Mouse (Mus musculus): ENCODE data around the gene Rinl. TPM values are rescaled to one million over a fixed set of nuclear protein-coding genes. Genes with fewer than 3 reads are reported as not detected.

Gene Rinl
- polyA plus RNA-seq, 1 experiment from 2014 or later = 12.0 TPM

DNA sequence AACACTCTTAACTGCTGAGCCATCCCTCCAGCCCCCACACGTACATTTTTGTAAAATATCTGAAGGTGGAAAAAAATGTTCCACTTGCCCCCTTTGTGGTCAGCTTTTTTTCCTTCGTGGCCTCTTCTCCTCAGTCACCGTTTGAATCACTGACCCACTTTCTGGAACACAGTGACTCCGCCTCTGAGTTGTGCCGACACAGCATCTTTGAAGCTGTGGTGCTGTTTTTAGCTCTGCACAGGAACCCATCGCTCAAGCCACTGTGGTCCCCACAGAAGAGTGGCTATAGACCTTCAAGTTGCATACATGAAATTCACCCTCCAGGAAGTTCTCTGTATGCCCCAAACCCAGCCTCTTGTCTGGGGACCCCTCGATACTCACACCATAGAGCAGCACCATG, 7.9 kb upstream of the Rinl start:
- no peak overlapping the region for H3K9ac ChIP-seq
- H3K4me1 ChIP-seq (replicated peaks) = peaks cover 16% of the 10 kb centered on the region
- no peaks in the 10 kb centered on the region for H3K27me3 ChIP-seq
- H3K4me3 ChIP-seq (replicated peaks) = no peak overlapping the region
- H3K4me2 ChIP-seq = no peak overlapping the region
- 62% methylated on average over 7 of the region's 7 CpGs for WGBS (ENCODE audit: insufficient replicate concordance)
- peaks cover 13% of the 10 kb centered on the region for H3K36me3 ChIP-seq
- ATAC-seq (ENCODE audit: low read depth) (no peak), DNase-seq (no peak)
- no peak overlapping the region; the same call in 1 of the 2 replicates for H3K27ac ChIP-seq
- H3K9me3 ChIP-seq (replicated peaks) = no peaks in the 10 kb centered on the region

DNA sequence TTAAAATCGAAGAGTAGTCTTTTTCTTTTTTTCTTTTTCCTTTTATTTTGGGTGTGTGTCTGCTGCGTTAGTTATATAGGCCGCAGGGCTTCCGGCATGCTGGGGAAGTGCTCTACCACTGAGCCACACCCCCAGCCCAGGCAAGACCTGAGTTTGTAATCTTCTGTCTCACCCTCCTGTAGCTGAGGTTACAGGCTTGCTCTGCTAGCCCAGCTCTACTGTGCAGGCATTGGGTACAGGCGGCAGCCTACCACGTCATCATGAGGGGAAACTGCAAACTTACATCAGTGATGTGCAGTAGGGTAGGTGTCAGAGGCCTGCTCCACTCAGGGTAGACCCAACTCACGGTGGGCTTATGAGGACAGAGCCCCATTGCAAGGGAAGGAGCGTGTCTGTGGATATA, 7.5 kb upstream of the Rinl start:
- H3K36me3 ChIP-seq = peaks cover 13% of the 10 kb centered on the region
- DNase-seq (no peak), ATAC-seq (ENCODE audit: low read depth) (no peak)
- no peak overlapping the region for H3K4me2 ChIP-seq
- H3K9ac ChIP-seq = no peak overlapping the region
- H3K27me3 ChIP-seq = no peaks in the 10 kb centered on the region
- 66% methylated on average over 8 of the region's 8 CpGs for WGBS (ENCODE audit: insufficient replicate concordance)
- H3K4me1 ChIP-seq (replicated peaks) = peaks cover 16% of the 10 kb centered on the region
- H3K4me3 ChIP-seq (replicated peaks) = no peak overlapping the region
- no peak overlapping the region for H3K27ac ChIP-seq
- H3K9me3 ChIP-seq (replicated peaks) = no peaks in the 10 kb centered on the region

DNA sequence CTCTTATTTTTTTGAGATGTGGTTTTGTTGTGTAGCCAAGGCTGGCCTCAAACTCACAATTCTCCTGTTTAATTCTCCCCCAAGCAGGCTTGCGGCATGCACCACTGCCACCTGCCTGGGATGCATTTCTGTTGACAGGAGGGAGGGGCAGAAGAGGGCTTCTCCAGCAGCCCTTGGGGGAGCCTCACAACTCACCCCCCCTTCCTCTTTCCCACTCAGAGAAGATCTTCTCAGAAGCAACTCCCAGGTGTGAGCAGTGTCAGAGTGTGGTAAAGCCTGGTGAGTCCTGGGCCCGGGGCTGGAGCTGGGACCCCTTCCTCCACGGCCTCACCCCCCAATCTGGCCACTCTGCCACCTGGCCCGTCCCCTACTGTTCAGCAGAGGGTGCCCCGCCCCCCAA, 3.6 kb upstream of the Rinl start:
- no peak overlapping the region for H3K4me2 ChIP-seq
- no peak overlapping the region for H3K4me3 ChIP-seq (replicated peaks)
- no peaks in the 10 kb centered on the region for H3K9me3 ChIP-seq (replicated peaks)
- 70% methylated on average over 5 of the region's 5 CpGs for WGBS (ENCODE audit: insufficient replicate concordance)
- no peak for DNase-seq
- no peaks in the 10 kb centered on the region for H3K27me3 ChIP-seq
- H3K4me1 ChIP-seq (replicated peaks) = peaks cover 26% of the 10 kb centered on the region
- no peak overlapping the region for H3K27ac ChIP-seq
- H3K9ac ChIP-seq = no peak overlapping the region
- H3K36me3 ChIP-seq = peaks cover 5% of the 10 kb centered on the region; the same call in 1 of the 2 replicates
- ATAC-seq (ENCODE audit: low read depth) = no peak

DNA sequence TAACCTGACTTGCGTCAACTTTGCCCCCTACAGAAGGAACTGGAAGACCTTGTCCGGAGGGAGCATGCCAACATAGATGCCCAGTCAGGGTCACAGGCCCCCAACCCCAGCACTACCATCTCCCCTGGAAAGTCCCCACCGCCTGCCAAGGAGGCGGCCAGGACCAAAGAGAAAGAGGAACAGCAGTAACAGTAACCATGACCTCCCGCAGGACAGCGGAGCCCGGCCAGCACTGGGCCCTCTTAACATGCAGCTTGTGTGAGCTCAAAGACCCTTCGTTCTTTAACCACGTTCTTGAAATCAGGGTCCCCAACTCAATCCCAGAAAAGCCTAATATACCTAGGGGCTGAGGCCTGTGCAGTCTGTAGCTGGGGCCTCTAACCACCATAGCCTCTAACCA, 885 bp upstream of the Rinl start:
- Histone ChIP-seq H3K27ac (no peak overlapping the region), H3K27me3 (no peaks in the 10 kb centered on the region), H3K4me2 (no peak overlapping the region), H3K36me3 (peaks cover 4% of the 10 kb centered on the region; the same call in 1 of the 2 replicates), H3K4me3 (replicated peaks) (no peak overlapping the region), H3K9me3 (replicated peaks) (no peaks in the 10 kb centered on the region), H3K4me1 (replicated peaks) (peaks cover 18% of the 10 kb centered on the region), H3K9ac (no peak overlapping the region)
- no peak for ATAC-seq (ENCODE audit: low read depth)
- DNase-seq = no peak
- WGBS (ENCODE audit: insufficient replicate concordance) = 83% methylated on average over 9 of the region's 9 CpGs

DNA sequence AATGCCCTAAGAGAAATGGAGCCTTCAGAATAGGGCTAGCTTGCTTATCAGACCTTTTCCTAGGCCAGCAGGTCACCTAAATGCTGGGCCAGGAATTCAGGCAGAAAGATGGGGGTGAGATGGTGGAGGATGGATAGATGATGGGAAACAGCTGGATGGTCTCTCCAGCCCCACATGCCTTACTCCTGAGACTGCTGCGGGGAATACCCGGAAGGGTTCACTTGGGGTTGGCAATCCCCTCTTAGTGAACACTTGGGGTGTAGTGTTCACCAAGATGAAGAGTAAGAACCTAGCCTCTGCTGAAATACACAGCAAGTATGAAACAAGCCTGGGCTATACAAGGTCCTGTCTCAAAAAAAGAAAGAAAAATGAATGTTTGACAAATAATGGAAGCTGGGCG, 466 bp downstream of the Rinl start:
- ATAC-seq (ENCODE audit: low read depth) = no peak
- WGBS (ENCODE audit: insufficient replicate concordance) = 86% methylated on average over 3 of the region's 3 CpGs
- no peak overlapping the region for H3K4me2 ChIP-seq
- H3K4me1 ChIP-seq (replicated peaks) = peaks cover 18% of the 10 kb centered on the region
- no peaks in the 10 kb centered on the region for H3K36me3 ChIP-seq
- H3K27me3 ChIP-seq = no peaks in the 10 kb centered on the region
- H3K9ac ChIP-seq = no peak overlapping the region
- no peak overlapping the region for H3K4me3 ChIP-seq (replicated peaks)
- no peak for DNase-seq
- H3K9me3 ChIP-seq (replicated peaks) = no peaks in the 10 kb centered on the region
- no peak overlapping the region for H3K27ac ChIP-seq

DNA sequence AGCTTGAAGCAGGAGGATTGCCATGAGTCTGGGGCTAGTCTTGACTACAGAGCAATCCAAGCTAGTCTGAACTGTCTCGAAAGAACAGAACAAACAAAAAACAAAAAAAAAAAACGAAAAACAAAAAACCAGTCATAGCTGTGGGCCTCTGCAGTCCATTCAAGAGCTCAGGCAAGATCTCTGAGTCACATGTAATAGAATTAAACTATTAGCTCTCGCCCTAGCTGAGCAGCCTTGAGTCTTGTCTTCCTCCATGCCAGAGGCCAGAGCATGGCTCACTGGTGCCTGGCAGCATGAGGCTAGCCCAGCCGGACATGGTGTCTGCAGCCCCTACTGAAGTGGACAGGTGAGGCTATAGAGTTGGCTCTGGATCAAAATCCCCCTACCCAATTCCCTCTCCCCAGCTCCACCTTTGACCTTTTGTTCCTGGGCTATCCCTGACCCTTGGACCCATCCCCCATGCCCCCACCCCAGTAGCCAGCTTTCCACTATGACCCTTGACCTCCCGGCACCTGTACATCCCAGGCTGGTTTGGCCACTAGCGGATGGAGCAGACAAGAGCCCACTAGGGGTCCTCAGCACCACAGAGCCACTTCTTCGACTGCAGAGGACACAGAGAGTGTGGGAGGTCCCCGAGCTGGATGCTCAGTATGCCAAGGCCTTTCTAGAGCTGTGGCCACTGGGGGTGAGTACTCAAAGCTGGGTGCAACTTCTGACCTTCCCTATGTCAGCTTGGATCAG, 1.5 kb downstream of the Rinl start:
- no peak for DNase-seq

DNA sequence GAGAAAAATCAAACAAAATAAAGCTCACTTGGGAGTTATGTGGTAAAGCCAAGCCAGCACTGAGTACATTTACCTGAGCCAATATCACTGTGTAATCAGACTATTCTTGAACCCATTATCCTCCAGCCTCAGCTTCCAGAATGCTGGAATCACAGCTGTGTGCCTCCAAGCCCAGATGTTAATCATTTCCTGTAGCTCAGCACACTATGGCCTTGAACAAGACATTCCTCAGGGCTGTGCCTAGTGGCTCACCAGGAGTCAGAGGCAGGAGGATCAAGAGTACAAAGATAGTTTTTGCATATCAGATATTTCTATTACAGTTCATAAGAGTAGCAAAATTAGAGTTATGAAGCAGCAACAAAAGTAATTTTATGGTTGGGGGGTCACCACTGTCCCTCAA, 2.9 kb downstream of the Rinl start:
- Histone ChIP-seq H3K27ac (no peak overlapping the region), H3K36me3 (no peaks in the 10 kb centered on the region), H3K9me3 (replicated peaks) (no peaks in the 10 kb centered on the region), H3K4me1 (replicated peaks) (peaks cover 32% of the 10 kb centered on the region), H3K9ac (no peak overlapping the region), H3K27me3 (no peaks in the 10 kb centered on the region), H3K4me2 (no peak overlapping the region), H3K4me3 (replicated peaks) (no peak overlapping the region)
- no peak for DNase-seq
- no peak for ATAC-seq (ENCODE audit: low read depth)

More for the DNA sequence above, 1.5 kb downstream of the Rinl start:
- Histone ChIP-seq H3K4me2 (no peak overlapping the region), H3K9me3 (replicated peaks) (no peaks in the 10 kb centered on the region), H3K9ac (no peak overlapping the region), H3K27ac (no peak overlapping the region), H3K4me3 (replicated peaks) (no peak overlapping the region), H3K4me1 (replicated peaks) (peaks cover 18% of the 10 kb centered on the region), H3K36me3 (no peaks in the 10 kb centered on the region), H3K27me3 (no peaks in the 10 kb centered on the region)
- WGBS (ENCODE audit: insufficient replicate concordance) = 52% methylated on average over 8 of the region's 8 CpGs
- 0 out of 2 replicates have a peak, but pooled peaks have one; percentile 16 for ATAC-seq (ENCODE audit: low read depth)

DNA sequence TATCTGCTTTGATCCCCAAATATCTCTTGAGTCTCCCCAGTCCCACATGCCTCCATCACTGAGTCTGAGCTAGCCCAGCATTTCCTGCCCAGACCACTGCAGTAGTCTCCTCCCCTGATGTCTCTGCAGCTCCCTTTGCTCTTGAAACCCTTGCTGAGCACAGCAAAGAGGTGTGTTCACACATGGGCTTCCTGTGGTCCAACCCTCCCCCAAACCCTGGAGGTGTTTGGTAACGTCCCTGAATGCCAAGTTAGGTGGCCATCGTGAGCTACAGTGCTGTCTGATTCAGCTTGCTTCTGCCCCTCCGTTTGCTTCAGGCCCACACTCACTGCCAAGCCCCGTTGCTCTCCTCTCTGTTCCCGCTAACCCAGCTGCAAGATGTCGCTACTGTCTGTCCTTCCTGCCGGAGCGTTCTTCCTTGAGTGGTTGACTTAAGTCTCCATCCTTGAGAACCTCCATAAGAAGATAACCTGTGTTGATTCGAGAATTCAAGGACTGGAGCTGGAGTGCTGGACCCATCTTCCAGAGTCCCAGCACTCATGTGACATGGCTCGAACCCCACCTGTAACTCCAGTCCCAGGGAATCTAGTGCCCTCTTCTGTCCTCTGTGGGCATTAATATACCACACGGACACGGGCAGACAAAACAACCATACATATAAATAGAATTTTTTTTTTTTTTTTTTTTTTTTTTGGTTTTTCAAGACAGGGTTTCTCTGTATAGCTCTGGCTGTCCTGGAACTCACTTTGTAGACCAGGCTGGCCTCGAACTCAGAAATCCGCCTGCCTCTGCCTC, 3.8 kb downstream of the Rinl start:
- H3K27me3 ChIP-seq = no peaks in the 10 kb centered on the region
- no peak overlapping the region for H3K4me2 ChIP-seq
- DNase-seq (no peak), ATAC-seq (ENCODE audit: low read depth) (no peak)
- H3K9me3 ChIP-seq (replicated peaks) = no peaks in the 10 kb centered on the region
- peaks cover 40% of the 10 kb centered on the region for H3K4me1 ChIP-seq (replicated peaks)
- no peak overlapping the region for H3K27ac ChIP-seq
- no peak overlapping the region for H3K4me3 ChIP-seq (replicated peaks)
- H3K9ac ChIP-seq = no peak overlapping the region
- H3K36me3 ChIP-seq = no peaks in the 10 kb centered on the region
- WGBS (ENCODE audit: insufficient replicate concordance) = 66% methylated on average over 14 of the region's 14 CpGs

DNA sequence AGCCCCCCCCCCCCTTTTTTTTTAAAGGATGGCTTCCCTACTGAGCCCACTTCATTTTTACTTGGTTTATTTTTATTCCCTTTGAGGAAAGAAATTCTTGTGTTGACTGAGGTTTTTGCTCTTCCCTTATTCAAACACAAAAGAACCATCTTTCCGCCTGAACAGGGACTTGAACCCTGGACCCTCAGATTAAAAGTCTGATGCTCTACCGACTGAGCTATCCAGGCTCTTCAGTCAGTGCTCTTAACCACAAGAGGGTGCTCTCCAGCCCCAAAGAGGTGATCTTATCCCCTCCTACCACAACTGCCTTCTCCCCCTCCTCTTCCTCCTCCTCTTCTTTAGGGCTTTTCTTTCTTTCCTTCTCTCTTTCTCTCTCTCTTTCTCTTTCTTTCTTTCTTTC, 5.1 kb downstream of the Rinl start:
- ATAC-seq (ENCODE audit: low read depth) (no peak), DNase-seq (peak; percentile 32)
- 15% methylated on average over 2 of the region's 2 CpGs for WGBS (ENCODE audit: insufficient replicate concordance)

DNA sequence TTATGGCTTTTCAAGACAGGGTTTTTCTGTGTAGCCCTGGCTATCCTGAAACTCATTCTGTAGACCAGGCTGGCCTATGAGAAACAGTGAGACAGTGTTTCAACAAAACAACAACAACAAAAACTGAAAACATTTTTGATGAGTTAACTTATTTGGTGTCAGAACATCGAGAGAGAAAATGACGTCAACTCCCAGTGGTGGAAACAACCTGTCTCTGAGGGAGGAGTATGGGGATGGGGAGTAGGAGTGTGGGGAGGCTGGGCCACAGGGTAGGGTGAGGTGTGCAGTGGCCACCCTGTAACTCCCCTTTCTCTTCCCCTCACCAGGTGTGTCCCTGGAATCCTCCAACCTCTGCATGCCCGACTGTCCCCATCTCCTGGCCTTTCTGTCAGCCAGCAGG, 5.7 kb downstream of the Rinl start:
- H3K9ac ChIP-seq = no peak overlapping the region
- H3K9me3 ChIP-seq (replicated peaks) = no peaks in the 10 kb centered on the region
- no peak for DNase-seq
- H3K27me3 ChIP-seq = no peaks in the 10 kb centered on the region
- H3K27ac ChIP-seq = no peak overlapping the region
- H3K36me3 ChIP-seq = 0 out of 2 replicates have a peak, but pooled peaks cover 5% of the 10 kb centered on the region
- peaks cover 32% of the 10 kb centered on the region for H3K4me1 ChIP-seq (replicated peaks)
- WGBS (ENCODE audit: insufficient replicate concordance) = 68% methylated on average over 3 of the region's 3 CpGs
- H3K4me3 ChIP-seq (replicated peaks) = no peak overlapping the region
- H3K4me2 ChIP-seq = no peak overlapping the region
- ATAC-seq (ENCODE audit: low read depth) = no peak

More for the DNA sequence above, 5.1 kb downstream of the Rinl start:
- Histone ChIP-seq H3K4me2 (no peak overlapping the region), H3K9ac (no peak overlapping the region), H3K9me3 (replicated peaks) (no peaks in the 10 kb centered on the region), H3K4me3 (replicated peaks) (no peak overlapping the region), H3K27me3 (no peaks in the 10 kb centered on the region), H3K36me3 (0 out of 2 replicates have a peak, but pooled peaks cover 5% of the 10 kb centered on the region), H3K27ac (no peak overlapping the region), H3K4me1 (replicated peaks) (peaks cover 35% of the 10 kb centered on the region)

DNA sequence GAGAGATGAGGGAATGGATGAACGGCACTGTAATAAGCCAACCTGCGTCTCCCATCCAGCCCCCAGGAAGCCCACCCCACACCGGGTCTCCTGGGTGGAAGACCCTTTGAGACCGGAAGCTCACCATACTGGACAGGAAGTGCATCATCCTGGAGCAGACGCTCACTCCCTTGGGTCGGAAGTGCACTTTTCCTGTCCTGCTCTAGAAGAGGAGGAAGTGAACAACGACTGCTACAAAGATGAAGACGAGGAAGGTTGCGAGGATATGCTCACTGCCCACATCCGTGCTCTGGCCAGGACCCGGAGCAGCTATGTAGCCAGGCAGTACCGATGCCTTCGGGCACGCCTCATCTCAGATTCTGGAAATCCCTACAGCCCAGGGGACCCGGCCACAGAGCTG, 7.1 kb downstream of the Rinl start:
- ATAC-seq (ENCODE audit: low read depth) (peak; percentile 21; the same call in 1 of the 2 replicates), DNase-seq (no peak)
- Histone ChIP-seq H3K27ac (peak overlapping the region; percentile 74), H3K36me3 (0 out of 2 replicates have a peak, but pooled peaks cover 5% of the 10 kb centered on the region), H3K4me1 (replicated peaks) (peaks cover 27% of the 10 kb centered on the region), H3K9me3 (replicated peaks) (no peaks in the 10 kb centered on the region), H3K9ac (peak overlapping the region; percentile 76), H3K4me3 (replicated peaks) (peak overlapping the region; percentile 61), H3K27me3 (no peaks in the 10 kb centered on the region), H3K4me2 (peak overlapping the region; percentile 84)
- 12% methylated on average over 15 of the region's 15 CpGs for WGBS (ENCODE audit: insufficient replicate concordance)
